Mouse (Mus musculus) midbrain, embryonic 13.5 days (tissue): ENCODE results near the gene Fbxo48. TPM values are rescaled to one million over a fixed set of nuclear protein-coding genes. Genes with fewer than 3 reads are reported as not detected.

ENCODE experiments used
- ATAC-seq: fragments of 200-750 bp; cut with Nextera tagmentation; 2 replicates; pipeline ENCODE4 v1.8.0; 2017; ENCODE audit warnings: mild to moderate bottlenecking, moderate TSS enrichment, moderate library complexity
- H3K27ac ChIP-seq: fragments of 300-500 bp; sonication (generic); 2 replicates; pipeline ENCODE4 v1.5.1; 2015; ENCODE audit warnings: inconsistent platforms, mild to moderate bottlenecking, moderate library complexity
- H3K27me3 ChIP-seq: fragments of 300-500 bp; sonication (generic); 2 replicates; pipeline ENCODE4 v1.6.1; 2015; ENCODE audit warnings: mild to moderate bottlenecking, inconsistent platforms
- H3K36me3 ChIP-seq: fragments of 300-500 bp; sonication (generic); 2 replicates; pipeline ENCODE4 v1.6.1; 2015; ENCODE audit warnings: mild to moderate bottlenecking, inconsistent platforms
- H3K4me1 ChIP-seq: fragments of 300-500 bp; sonication (generic); replicated peaks from 2 replicates; pipeline ENCODE4 v1.6.1; 2015; ENCODE audit warnings: inconsistent platforms
- H3K4me2 ChIP-seq: fragments of 300-500 bp; sonication (generic); replicated peaks from 2 replicates; pipeline ENCODE4 v1.6.1; 2015; ENCODE audit warnings: moderate library complexity, mild to moderate bottlenecking, inconsistent platforms
- H3K4me3 ChIP-seq: fragments of 300-500 bp; sonication (generic); replicated peaks from 2 replicates; pipeline ENCODE4 v1.5.1; 2015; ENCODE audit warnings: mild to moderate bottlenecking, inconsistent platforms
- H3K9ac ChIP-seq: fragments of 300-500 bp; sonication (generic); replicated peaks from 2 replicates; pipeline ENCODE4 v1.6.1; 2015; ENCODE audit warnings: mild to moderate bottlenecking, inconsistent platforms
- H3K9me3 ChIP-seq: fragments of 300-500 bp; sonication (generic); 2 replicates; pipeline ENCODE4 v1.6.1; 2016; ENCODE audit warnings: mild to moderate bottlenecking, inconsistent platforms
- WGBS: fragments of 180-500 bp; shearing (Covaris S2); methylation state at CpG from one replicate; pipeline ENCODE4 v1.1.7; 2015; 5-methylcytosine and 5-hydroxymethylcytosine counted together
- polyA plus RNA-seq: library from polyadenylated mRNA; unstranded; fragments of >200 nt; fragmentation: Nextera tagmentation; extraction: Ambion mirVana; gene quantifications from 2 replicates; pipeline ENCODE4 v1.2.1, GENCODE M21; 2015

Fbxo48 gene
- polyA plus RNA-seq, result 0.81 and 0.82 TPM in 2 replicates

DNA sequence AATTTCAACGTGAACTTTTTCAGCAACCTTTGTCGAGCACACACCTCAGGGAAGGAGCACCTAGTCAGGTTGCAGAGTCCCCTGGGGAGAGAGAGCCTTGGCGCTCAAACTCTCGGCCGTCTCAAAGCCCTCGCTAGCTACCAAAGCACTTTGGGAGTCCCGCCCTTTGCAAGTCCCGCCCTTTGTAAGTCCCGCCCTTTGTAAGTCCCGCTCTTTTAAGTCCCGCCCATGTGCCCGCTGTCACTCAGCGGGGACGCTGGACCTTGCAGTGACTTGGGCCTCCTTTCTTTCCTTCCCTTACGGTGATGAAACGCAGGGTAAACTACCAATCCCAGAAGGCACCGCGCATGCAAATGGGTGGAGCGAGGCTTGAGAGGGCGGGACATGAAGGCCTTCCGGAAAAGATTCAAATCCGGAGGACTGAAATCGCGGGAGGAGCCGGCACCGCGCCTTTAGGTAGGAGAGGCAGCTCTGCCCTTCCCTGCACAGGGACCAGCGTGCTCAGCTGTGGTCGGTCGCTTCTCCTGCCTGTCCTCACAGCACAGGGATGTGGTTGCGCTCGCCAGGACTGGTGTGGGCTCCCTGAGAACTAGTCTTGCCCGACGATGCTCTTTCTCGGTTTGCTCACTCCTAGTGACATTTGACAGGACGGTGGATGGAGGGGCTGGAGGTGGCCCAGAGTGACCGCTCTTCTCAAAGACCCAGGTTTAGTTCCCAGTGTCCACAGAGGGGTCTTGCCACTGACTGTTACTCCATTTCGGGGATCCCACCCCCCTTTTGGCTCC is at the start of gene Fbxo48:
Gene Fbxo48 (plus strand): TSS at position 400 of the 785 bp plus-strand sequence.
- H3K27ac ChIP-seq, result no peak within 1 kb of the TSS
- ATAC-seq, result peak; percentile 100
- peak within 1 kb of the TSS; percentile 73 for H3K4me3 ChIP-seq
- no peaks in the 10 kb centered on the region for H3K36me3 ChIP-seq
- WGBS, result under 1% methylated on average over 38 of the region's 38 CpGs
- H3K4me2 ChIP-seq, result peak within 1 kb of the TSS; percentile 91
- peak within 1 kb of the TSS; percentile 71 for H3K9ac ChIP-seq
- H3K9me3 ChIP-seq, result no peaks in the 10 kb centered on the region
- H3K27me3 ChIP-seq, result no peaks in the 10 kb centered on the region
- peaks cover 13% of the 10 kb centered on the region for H3K4me1 ChIP-seq

DNA sequence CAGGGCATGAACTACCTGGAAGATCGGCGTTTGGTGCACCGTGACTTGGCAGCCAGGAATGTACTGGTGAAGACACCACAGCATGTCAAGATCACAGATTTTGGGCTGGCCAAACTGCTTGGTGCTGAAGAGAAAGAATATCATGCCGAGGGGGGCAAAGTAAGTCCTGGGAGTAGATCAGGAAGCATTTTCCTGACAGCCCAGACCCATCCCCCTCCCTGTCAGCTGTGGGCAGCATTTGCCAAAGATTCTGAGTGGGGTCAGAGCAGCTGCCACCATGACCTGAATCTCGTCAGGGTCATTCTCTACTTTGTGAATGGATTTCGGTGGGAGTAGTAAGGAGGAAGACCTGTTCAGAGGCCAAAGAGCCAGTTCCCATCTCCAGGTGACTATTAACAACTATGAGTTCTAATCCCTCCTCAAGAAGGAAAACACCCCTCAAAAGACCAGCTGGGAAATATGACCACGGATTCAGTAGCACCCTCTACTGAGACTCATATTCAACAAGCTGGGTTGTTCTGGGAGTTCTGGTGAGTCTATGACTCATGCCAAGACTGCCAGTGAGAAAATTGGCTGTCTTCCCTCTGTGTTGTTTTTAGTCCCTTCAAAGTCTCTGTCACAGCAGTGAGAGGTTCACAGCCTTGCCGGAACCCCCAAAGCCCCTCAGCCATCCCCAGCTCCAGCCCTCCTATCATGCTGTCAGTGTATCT is 46.7 kb upstream of the Fbxo48 start:
- Histone ChIP-seq H3K4me3 (no peak overlapping the region), H3K4me2 (no peak overlapping the region), H3K27me3 (no peaks in the 10 kb centered on the region), H3K36me3 (no peaks in the 10 kb centered on the region), H3K27ac (no peak overlapping the region), H3K4me1 (no peaks in the 10 kb centered on the region), H3K9me3 (no peaks in the 10 kb centered on the region), H3K9ac (no peak overlapping the region)
- no peak for ATAC-seq
- WGBS, result 89% methylated on average over 8 of the region's 8 CpGs

DNA sequence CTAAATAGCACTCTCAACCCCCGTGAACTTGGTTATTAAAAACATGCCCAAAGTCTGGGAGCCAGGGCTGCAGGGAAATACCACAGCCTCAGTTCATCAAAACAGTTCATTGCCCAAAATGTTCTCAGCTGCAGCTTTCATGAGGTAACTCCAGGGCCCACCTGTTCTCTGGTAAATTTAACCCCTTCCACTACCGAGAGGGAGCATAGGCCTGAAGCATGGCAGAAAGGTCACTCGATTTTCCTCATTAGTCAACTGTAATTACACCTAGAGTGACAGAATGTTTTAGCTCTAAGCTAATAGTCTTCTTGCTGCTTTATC is 46.2 kb upstream of the Fbxo48 start:
- Histone ChIP-seq H3K9me3 (no peaks in the 10 kb centered on the region), H3K4me1 (no peaks in the 10 kb centered on the region), H3K4me3 (no peak overlapping the region), H3K27ac (no peak overlapping the region), H3K27me3 (no peaks in the 10 kb centered on the region), H3K36me3 (no peaks in the 10 kb centered on the region), H3K4me2 (no peak overlapping the region), H3K9ac (no peak overlapping the region)
- no peak for ATAC-seq
- 81% methylated on average over 3 of the region's 3 CpGs for WGBS

DNA sequence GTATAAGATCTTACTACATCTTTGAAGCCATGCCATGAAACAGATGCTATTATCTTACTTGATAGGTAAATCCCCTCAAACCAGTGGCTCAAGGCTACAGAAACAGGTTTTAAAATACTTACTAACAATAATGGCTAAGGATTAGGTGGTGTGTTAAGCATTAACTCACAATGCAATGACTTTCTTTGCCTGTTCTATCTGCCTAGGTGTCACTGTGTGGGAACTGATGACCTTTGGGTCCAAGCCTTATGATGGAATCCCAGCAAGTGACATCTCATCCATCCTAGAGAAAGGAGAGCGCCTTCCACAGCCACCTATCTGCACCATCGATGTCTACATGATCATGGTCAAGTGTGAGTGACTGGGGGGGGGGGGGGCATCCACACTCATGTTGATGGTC is 44.6 kb upstream of the Fbxo48 start:
- WGBS, result 96% methylated on average over 2 of the region's 2 CpGs
- Histone ChIP-seq H3K4me1 (no peaks in the 10 kb centered on the region), H3K9me3 (no peaks in the 10 kb centered on the region), H3K36me3 (no peaks in the 10 kb centered on the region), H3K4me3 (no peak overlapping the region), H3K4me2 (no peak overlapping the region), H3K27ac (no peak overlapping the region), H3K27me3 (no peaks in the 10 kb centered on the region), H3K9ac (no peak overlapping the region)
- ATAC-seq, result no peak

DNA sequence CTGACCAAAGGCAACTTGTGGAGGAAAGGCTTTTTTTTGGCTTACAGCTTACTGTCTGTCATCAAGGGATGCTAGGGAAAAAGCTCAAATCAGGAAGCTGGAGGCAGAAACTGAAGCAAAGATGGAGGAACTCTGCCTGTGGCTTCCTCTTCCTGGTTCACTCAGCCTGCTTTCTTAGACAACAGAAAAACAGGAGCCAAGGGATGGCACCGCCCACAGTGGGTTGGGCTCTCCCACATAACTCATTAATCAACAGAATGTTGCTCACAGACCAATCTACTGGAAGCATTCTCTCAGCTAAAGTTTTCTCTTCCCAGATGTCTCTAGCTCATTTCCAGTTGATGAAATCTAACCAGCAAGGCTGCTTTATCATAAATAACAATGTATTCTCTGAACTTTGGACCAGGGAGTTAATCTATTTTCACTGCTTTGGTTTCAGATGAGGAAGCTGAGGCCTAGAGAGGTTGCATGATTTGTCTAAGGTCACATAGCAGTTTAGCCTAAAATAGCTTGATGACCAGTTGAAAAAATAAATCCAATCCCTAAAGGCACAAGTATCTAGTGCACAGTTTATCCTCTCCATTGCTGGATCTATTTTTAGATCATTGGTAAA is 43.6 kb upstream of the Fbxo48 start:
- Histone ChIP-seq H3K27ac (no peak overlapping the region), H3K9me3 (no peaks in the 10 kb centered on the region), H3K27me3 (no peaks in the 10 kb centered on the region), H3K4me2 (no peak overlapping the region), H3K4me1 (no peaks in the 10 kb centered on the region), H3K4me3 (no peak overlapping the region), H3K36me3 (no peaks in the 10 kb centered on the region), H3K9ac (no peak overlapping the region)
- 96% methylated on average over 1 of the region's 1 CpGs for WGBS
- no peak for ATAC-seq

DNA sequence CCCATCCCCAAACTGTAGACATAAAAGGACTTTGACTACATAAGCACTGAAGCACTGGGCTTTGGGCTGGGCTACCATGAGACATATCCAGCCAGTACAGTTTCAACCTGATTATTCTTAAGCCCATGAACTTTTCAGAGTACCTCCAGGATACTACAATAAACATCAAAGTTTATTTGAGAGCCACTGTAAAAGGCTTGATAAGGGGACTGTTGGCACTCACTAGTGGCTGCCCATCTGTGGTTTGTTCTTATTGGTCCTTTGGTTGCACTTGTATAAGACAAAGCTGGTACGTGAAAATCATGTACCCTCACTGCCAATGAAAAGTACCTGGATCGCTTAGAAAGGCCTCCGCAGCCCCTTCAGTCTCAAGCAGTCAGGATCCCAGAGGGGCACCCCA is 36.4 kb upstream of the Fbxo48 start:
- Histone ChIP-seq H3K36me3 (no peaks in the 10 kb centered on the region), H3K4me3 (no peak overlapping the region), H3K9me3 (no peaks in the 10 kb centered on the region), H3K27me3 (no peaks in the 10 kb centered on the region), H3K27ac (no peak overlapping the region), H3K9ac (no peak overlapping the region), H3K4me1 (no peaks in the 10 kb centered on the region), H3K4me2 (no peak overlapping the region)
- no peak for ATAC-seq
- WGBS, result 79% methylated on average over 3 of the region's 3 CpGs

DNA sequence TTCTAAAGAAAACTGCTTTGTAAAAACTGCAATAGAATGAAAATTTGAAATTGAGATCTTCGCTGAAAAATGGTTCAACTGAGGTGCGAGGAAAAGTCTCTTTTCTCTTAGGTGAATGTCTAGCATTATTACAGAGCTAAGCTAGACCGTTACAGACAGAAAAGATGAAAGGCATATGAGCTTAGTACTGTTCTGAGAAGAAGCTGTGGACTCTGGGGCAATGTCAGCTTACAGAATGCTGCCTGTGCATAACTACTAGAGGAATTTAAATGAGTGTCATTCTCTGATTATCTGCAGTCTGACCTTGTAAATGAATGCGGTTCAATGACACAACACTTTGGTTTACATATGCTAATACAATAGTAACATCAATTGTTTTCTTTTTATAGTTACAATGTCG is 35.3 kb upstream of the Fbxo48 start:
- no peak overlapping the region for H3K9ac ChIP-seq
- no peaks in the 10 kb centered on the region for H3K27me3 ChIP-seq
- H3K36me3 ChIP-seq, result no peaks in the 10 kb centered on the region
- H3K4me2 ChIP-seq, result no peak overlapping the region
- no peak for ATAC-seq
- no peaks in the 10 kb centered on the region for H3K4me1 ChIP-seq
- H3K4me3 ChIP-seq, result no peak overlapping the region
- no peak overlapping the region for H3K27ac ChIP-seq
- no peaks in the 10 kb centered on the region for H3K9me3 ChIP-seq
- 57% methylated on average over 5 of the region's 5 CpGs for WGBS

DNA sequence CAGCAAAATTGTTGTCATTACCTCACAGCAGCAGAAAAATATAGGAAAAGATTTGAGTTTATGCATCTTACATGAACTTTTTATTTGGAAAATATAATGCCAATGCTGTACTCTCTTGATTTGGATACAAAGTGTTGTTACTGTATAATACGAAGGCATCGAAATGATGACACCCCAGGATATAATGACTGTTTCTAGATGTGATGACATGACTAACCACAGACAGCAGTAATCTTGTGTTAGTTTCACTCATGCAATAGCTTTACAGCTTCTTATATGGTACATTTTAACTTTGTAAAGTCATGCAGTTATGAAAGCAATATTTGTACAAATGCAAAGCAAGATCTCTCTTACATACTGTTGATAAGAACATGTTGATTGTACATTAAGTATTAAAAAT is 33.7 kb upstream of the Fbxo48 start:
- Histone ChIP-seq H3K4me3 (no peak overlapping the region), H3K4me2 (no peak overlapping the region), H3K9me3 (no peaks in the 10 kb centered on the region), H3K27me3 (no peaks in the 10 kb centered on the region), H3K4me1 (no peaks in the 10 kb centered on the region), H3K9ac (no peak overlapping the region), H3K36me3 (no peaks in the 10 kb centered on the region), H3K27ac (no peak overlapping the region)
- ATAC-seq, result no peak
- WGBS, result 96% methylated on average over 2 of the region's 2 CpGs

DNA sequence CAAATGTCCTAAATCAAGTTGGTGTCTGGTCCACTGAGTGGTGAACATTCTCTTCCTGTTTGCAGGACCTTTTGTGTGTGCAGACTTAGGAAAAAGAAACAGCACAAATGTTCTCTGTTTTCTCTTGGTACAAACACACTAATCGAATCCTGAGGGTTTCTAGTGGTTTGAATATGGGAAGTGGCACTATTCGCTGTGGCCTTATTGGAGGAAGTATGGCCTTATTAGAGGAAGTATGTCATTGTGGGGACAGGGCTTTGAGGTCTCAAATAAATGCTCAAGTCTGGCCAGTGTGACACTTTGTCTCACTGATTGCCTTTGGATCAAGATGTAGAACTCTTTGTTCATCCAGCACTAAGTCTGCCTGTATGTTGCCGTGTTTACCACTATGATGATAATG is 19.0 kb upstream of the Fbxo48 start:
- no peaks in the 10 kb centered on the region for H3K36me3 ChIP-seq
- no peak overlapping the region for H3K4me3 ChIP-seq
- H3K4me2 ChIP-seq, result no peak overlapping the region
- no peaks in the 10 kb centered on the region for H3K9me3 ChIP-seq
- no peaks in the 10 kb centered on the region for H3K4me1 ChIP-seq
- H3K27ac ChIP-seq, result no peak overlapping the region
- 92% methylated on average over 3 of the region's 3 CpGs for WGBS
- H3K27me3 ChIP-seq, result no peaks in the 10 kb centered on the region
- no peak for ATAC-seq
- H3K9ac ChIP-seq, result no peak overlapping the region

DNA sequence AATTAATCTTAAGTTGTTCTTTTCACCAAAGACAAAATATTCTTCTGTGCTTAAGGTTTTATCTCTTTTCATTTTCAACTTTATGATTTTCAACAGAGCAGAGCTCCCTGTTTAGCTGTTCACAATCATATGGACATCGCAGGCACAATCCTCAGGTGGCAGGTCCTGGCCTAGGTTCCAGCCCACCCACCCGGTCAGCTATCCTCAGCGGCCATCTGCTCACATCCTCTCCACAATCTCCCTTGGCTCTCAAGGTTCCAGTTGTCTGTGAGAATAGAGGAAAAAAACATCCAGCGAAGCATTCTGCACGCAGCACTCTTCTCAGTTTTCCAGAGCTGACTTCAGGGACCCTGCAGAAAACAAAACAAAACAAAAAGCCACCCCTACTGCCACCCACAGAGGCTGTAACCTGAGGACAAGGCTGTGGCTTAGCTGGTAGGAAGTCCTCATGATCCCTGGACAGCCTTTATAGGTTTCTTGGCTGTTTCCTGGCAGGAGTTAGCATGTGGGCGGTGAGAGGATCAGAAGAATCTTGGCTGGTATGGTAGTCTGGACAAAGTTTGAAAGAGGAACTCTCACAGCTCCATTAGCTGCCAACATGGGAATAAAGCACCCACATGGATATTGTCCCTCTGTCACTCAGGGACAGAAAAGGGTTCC is 15.5 kb upstream of the Fbxo48 start:
- H3K4me1 ChIP-seq, result no peaks in the 10 kb centered on the region
- no peak for ATAC-seq
- no peaks in the 10 kb centered on the region for H3K9me3 ChIP-seq
- H3K27ac ChIP-seq, result no peak overlapping the region
- H3K4me2 ChIP-seq, result no peak overlapping the region
- H3K36me3 ChIP-seq, result no peaks in the 10 kb centered on the region
- no peaks in the 10 kb centered on the region for H3K27me3 ChIP-seq
- H3K9ac ChIP-seq, result no peak overlapping the region
- no peak overlapping the region for H3K4me3 ChIP-seq
- WGBS, result 80% methylated on average over 6 of the region's 6 CpGs

DNA sequence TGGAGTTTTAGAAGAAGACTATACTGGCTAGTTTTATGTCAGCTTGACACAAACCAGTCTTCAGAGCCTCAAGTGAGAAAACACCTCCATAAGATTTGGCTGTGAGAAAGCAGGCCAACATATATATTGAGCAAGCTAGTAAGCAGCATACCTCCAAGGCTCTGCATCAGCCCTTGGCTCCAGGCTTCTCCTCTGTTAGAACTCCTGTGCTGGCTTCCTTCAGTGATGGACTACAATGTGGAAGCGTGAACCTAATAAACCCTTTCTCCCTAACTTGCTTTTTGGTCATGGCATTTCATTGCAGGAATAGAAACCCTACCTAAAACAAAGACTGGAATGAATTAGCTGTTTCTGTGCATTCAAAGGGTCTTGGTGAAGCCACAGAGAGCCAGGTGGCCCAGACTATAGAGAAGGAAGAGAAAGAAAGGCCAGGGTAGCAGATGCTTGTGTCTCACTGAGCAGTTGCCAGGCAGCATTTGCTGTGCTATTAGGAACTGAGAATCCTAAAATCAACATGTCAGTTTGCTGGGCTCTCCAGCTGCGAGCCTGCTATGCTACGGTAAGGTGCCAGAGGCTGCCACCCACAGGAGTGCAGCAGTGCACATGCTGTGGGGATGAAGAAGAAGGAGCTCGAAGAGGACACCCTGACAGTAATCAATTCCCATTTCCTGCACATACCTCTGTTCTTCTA is 9.9 kb upstream of the Fbxo48 start:
- Histone ChIP-seq H3K36me3 (no peaks in the 10 kb centered on the region), H3K9ac (no peak overlapping the region), H3K27ac (peak overlapping the region; percentile 54), H3K9me3 (no peaks in the 10 kb centered on the region), H3K4me3 (no peak overlapping the region), H3K27me3 (no peaks in the 10 kb centered on the region), H3K4me2 (no peak overlapping the region), H3K4me1 (0 out of 2 replicates have a peak, but pooled peaks cover 14% of the 10 kb centered on the region)
- peak; percentile 80 for ATAC-seq
- WGBS, result 27% methylated on average over 4 of the region's 4 CpGs
